In the genomic region with DNA sequence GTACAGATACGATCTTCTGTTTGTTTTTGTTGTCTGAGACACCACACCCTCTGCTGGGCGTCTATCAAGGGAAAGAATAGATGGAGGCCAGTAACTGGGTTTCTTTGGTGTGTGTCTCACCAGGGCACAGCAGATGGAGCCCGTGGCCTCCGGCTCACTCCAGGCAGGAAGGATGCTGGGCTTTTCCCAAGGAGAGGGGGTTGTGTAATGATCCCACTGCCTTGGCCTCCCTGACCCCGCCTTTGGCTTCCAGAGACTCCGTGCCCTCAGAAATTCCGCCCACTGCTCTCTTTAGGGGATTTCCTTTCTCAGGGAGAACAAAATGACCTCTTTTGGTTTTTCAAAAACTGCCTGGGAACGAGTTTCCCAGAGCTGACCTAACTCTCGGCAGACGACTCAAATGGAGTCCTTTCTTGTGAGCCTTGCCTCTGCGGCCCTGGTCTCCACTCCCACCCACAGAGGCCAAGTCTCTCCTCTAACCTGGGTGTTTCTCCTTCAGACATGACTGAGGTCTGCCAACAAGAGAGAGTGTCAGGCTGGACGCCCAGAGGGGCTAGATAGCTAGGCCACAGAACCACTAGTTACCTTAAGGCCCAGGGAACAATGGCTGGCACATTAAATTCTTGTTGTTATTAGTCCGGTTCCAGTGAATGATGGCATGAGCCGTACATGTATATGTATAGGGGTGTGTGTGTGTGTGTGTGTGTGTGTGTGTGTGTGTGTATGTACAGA, we compare ENCODE assay signal across 8 mouse cellular contexts.
DNase-seq lines count a peak whose midpoint lies in the region; ATAC-seq lines count a peak whose summit lies in the region.

No protein-coding gene starts in this region.

- H3K9ac ChIP-seq in hindbrain, embryonic 15.5 days, result no peak overlapping the region
- H3K9ac ChIP-seq in lung, embryonic 15.5 days, result no peak overlapping the region

- peaks cover 27% of the 10 kb centered on the region for H3K4me1 ChIP-seq in hindbrain, embryonic 15.5 days (replicated peaks)
- peaks cover 36% of the 10 kb centered on the region for H3K4me1 ChIP-seq in lung, embryonic 15.5 days

- no peaks in the 10 kb centered on the region for H3K9me3 ChIP-seq in hindbrain, embryonic 15.5 days
- no peaks in the 10 kb centered on the region for H3K9me3 ChIP-seq in lung, embryonic 15.5 days

- DNase-seq in ES-CJ7 (ENCODE audit: low read depth, low spot score), result peak; percentile 89
- peak; percentile 78 for DNase-seq in brain, adult 2 months (ENCODE audit: low read depth, low spot score)
- peak; percentile 83 for DNase-seq in gastrocnemius, adult 18-20 months (ENCODE audit: low spot score)
- peak; percentile 51 for DNase-seq in retina, embryonic 14.5 days (ENCODE audit: low spot score)
- DNase-seq in T-cell, adult 2 months (ENCODE audit: low spot score), result no peak
- no peak for DNase-seq in layer of hippocampus, postnatal 25 days (ENCODE audit: extremely low spot score in 1 of 2, low spot score in 1 of 2)

- 20% methylated on average over 14 of the region's 14 CpGs for WGBS in hindbrain, embryonic 15.5 days
- 35% methylated on average over 14 of the region's 14 CpGs for WGBS in lung, embryonic 15.5 days

- no peaks in the 10 kb centered on the region for H3K36me3 ChIP-seq in hindbrain, embryonic 15.5 days
- H3K36me3 ChIP-seq in lung, embryonic 15.5 days, result no peaks in the 10 kb centered on the region

- H3K4me2 ChIP-seq in hindbrain, embryonic 15.5 days, result no peak overlapping the region
- H3K4me2 ChIP-seq in lung, embryonic 15.5 days, result no peak overlapping the region

- H3K4me3 ChIP-seq in hindbrain, embryonic 15.5 days, result no peak overlapping the region
- no peak overlapping the region for H3K4me3 ChIP-seq in lung, embryonic 15.5 days

- peak; percentile 39; the same call in 1 of the 2 replicates for ATAC-seq in hindbrain, embryonic 15.5 days (ENCODE audit: low FRiP score, low read depth)
- ATAC-seq in lung, embryonic 15.5 days (ENCODE audit: borderline replicate concordance, extremely low read depth, low FRiP score, low TSS enrichment), result peak; percentile 82

- 0 out of 2 replicates have a peak, but pooled peaks cover 4% of the 10 kb centered on the region for H3K27me3 ChIP-seq in hindbrain, embryonic 15.5 days
- no peaks in the 10 kb centered on the region for H3K27me3 ChIP-seq in lung, embryonic 15.5 days

- H3K27ac ChIP-seq in hindbrain, embryonic 15.5 days (replicated peaks), result no peak overlapping the region; the same call in 1 of the 2 replicates
- peak overlapping the region; percentile 75 for H3K27ac ChIP-seq in lung, embryonic 15.5 days

Comparison
In these comparisons a context has a peak if more than half of its experiments do, and no peak if none do; other contexts are left out.
1. DNase-seq: peak in ES-CJ7 (single experiment), brain, adult 2 months (single experiment), gastrocnemius, adult 18-20 months (single experiment) and retina, embryonic 14.5 days (single experiment); none in T-cell, adult 2 months (single experiment) and layer of hippocampus, postnatal 25 days (0 of 2).